Mouse (Mus musculus) olfactory bulb, adult 2 months (tissue): ENCODE measurements at regions not wholly inside any gene's neighbourhood (a gene's known extent, or its start where the extent isn't known, plus 50 kb on each side); places are given as distances from the start of the nearest gene placed in this dataset.

Experiments used
- H3K27ac ChIP-seq: fragments of 200-500 bp; 2 replicates; pipeline ENCODE4 v1.5.1; 2012; ENCODE audit warnings: low read depth, low read length; ENCODE audit not compliant: insufficient read depth
- H3K4me1 ChIP-seq: fragments of 200-500 bp; 2 replicates; pipeline ENCODE4 v1.6.1; 2012; ENCODE audit warnings: low read length; ENCODE audit not compliant: control insufficient read depth, insufficient read depth
- H3K4me3 ChIP-seq: fragments of 200-500 bp; 2 replicates; pipeline ENCODE4 v1.5.1; 2012; ENCODE audit warnings: mild to moderate bottlenecking, low read depth, low read length, moderate library complexity; ENCODE audit not compliant: insufficient read depth
- CTCF ChIP-seq: fragments of 200-500 bp; IDR thresholded peaks from 2 replicates; pipeline ENCODE4 v1.5.1; 2012; ENCODE audit warnings: low read depth, mild to moderate bottlenecking, low read length, moderate library complexity; ENCODE audit not compliant: insufficient read depth
- POLR2A ChIP-seq: fragments of 200-500 bp; IDR thresholded peaks from 2 replicates; pipeline ENCODE4 v1.6.1; 2012; ENCODE audit warnings: mild to moderate bottlenecking, low read depth, low read length, moderate library complexity; ENCODE audit not compliant: insufficient read depth
- WGBS: fragments of 180-500 bp; shearing (Covaris S2); methylation state at CpG from one replicate; pipeline ENCODE4 v1.1.7; 2018; 5-methylcytosine and 5-hydroxymethylcytosine counted together

DNA sequence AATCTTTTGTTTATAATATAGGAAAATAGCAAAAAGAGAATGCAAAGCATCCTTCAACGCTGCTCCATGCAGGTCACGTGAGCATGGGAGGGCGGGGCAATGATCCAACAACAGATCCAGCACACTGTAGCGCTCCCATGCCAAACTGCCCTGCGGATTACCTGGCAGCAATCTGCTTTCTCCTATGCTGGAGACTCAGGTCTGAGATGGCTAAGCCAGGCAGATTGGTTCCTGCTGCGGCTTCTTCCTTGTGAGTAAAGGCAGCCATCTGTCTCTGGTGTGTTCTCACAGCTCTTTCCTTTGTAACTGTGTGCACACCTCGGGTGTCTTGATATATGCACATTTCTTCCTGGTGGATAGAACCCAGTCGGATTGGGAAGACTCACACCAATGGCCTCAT lies 254.5 kb upstream of the Mad2l1 start:
- Histone ChIP-seq H3K4me3 (no peak overlapping the region), H3K27ac (no peak overlapping the region), H3K4me1 (no peaks in the 10 kb centered on the region)
- 93% methylated on average over 8 of the region's 8 CpGs for WGBS
- no peak for TF ChIP-seq POLR2A
- no peak for TF ChIP-seq CTCF

DNA sequence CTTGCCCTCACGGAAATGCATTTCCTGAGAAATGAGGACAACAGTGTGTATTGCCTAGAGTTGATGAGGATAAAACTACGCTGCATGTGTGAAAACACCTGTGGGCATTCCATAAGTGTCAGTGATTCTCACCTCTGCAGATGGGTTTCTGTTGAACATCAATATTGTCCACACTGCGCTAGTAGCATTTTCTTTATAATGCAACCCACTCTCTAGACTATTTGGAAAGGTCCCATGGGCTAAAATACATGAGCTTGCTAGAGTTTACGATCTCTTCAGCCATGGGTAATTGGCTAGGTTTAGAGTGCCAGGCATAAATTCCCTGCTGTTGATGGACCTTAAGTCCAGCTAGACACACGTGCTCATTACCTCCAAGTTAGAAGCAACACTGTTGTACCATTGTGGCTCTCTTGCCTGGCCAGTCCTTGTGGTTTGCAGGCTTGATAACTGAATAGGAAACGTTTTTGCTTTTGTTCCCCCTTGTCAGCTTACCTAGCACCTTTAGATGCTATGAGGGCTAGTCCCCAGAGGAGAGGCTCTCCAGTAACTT lies 252.5 kb upstream of the Mad2l1 start:
- H3K4me3 ChIP-seq = no peak overlapping the region
- TF ChIP-seq CTCF = no peak
- TF ChIP-seq POLR2A = no peak
- WGBS = 82% methylated on average over 6 of the region's 6 CpGs

DNA sequence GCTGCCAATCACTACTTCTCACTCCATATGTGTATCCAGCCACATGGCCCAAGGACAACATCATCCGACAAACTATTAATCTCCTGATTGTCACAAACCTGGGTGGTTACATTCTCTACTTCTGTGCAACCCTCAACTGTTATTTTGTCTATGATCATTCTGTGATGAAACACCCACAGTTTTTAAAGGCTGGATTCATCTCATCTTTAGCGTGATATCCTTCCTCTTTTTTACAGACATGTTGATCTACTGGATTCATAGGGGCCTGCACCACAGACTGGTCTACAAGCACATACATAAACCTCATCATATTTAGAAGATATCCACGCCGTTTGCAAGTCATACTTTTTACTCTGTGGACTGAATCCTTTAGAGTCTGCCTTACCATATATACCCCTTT lies 251.7 kb upstream of the Mad2l1 start:
- Histone ChIP-seq H3K4me3 (no peak overlapping the region), H3K27ac (no peak overlapping the region), H3K4me1 (no peaks in the 10 kb centered on the region)
- 96% methylated on average over 4 of the region's 4 CpGs for WGBS
- TF ChIP-seq POLR2A = no peak
- TF ChIP-seq CTCF = no peak

More for the DNA sequence above, 252.5 kb upstream of the Mad2l1 start:
- H3K4me1 ChIP-seq = no peaks in the 10 kb centered on the region
- no peak overlapping the region for H3K27ac ChIP-seq

DNA sequence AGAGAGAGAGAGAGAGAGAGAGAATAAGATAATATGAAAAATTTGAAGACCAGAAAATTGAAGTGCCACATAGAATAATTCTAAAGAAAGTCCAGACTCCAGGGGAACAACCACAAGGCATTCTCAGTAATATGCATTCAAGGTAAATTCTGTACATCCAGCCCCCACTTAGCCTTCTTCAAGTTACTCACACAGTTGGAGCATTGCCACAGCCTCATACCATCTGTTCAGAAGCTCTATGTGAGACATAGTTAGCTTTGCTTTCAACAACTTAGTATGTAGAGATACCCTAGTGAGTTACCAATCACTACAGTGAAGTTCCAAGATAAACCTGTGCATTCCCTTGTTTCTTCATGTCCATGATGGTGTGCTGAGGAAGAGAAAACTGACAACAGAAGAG lies 247.6 kb upstream of the Mad2l1 start:
- no peak for TF ChIP-seq CTCF
- no peak for TF ChIP-seq POLR2A
- Histone ChIP-seq H3K4me1 (no peaks in the 10 kb centered on the region), H3K27ac (no peak overlapping the region), H3K4me3 (no peak overlapping the region)

DNA sequence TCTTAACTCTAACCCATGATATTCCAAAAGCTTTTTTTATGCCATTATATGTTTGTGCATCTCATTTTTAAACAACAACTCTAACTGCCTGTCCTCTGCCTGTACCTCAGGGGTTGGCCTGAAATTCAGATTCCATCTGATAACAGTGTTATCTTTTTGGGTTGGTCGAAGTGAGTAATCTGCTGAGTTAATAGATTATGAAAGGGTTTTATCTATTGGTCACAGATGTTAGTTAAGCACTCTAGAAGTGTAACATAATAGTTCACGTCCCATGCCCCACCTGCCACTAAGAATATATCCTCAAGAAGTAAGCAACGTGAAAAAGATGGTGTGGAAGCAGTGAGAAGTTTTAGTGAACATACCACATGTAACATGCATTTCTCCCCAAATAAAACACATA lies 246.0 kb upstream of the Mad2l1 start:
- H3K4me1 ChIP-seq = no peaks in the 10 kb centered on the region
- H3K4me3 ChIP-seq = no peak overlapping the region
- TF ChIP-seq POLR2A (no peak), CTCF (no peak)
- 84% methylated on average over 3 of the region's 3 CpGs for WGBS
- no peak overlapping the region for H3K27ac ChIP-seq

DNA sequence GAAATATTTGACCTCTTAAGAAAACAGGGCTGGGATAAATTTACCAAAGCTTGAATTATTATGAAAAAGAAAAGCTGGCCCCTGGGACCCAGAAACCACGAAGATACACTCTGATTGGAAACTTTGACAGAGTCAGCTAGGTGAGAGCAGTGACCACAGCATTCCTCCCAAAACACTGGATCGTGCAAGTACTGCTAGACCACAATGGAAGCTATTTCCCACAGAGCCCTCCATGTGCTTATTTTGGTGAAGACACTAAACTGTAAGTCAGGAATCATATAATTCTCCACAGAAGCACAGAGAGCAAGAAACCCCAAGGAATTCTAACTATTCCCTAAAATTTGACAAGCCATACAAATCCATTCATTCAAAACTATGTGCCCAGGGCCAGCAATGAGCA lies 243.6 kb upstream of the Mad2l1 start:
- Histone ChIP-seq H3K4me1 (no peaks in the 10 kb centered on the region), H3K4me3 (no peak overlapping the region), H3K27ac (no peak overlapping the region)
- 83% methylated on average over 2 of the region's 2 CpGs for WGBS
- TF ChIP-seq CTCF (no peak), POLR2A (no peak)

DNA sequence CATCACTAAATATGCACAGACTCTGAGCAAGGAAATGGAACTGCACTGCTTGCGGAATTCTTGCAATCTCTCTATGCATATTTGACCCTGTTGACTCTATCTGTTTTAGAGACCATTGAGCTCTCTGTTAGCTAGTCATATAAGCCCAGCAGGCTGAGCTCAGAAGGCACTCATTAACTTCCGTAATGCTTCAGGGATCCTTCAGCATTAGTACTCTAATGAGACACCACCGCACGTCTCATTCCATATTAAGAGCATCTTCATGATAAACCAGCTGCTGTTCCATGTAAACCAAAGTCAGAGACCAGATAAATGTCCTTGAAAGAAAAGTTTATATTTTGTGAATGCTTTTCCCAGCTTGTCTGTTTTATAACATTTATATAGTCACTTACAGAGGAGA lies 237.1 kb upstream of the Mad2l1 start:
- H3K4me3 ChIP-seq = no peak overlapping the region
- 76% methylated on average over 4 of the region's 4 CpGs for WGBS
- H3K27ac ChIP-seq = no peak overlapping the region
- no peaks in the 10 kb centered on the region for H3K4me1 ChIP-seq
- TF ChIP-seq CTCF (no peak), POLR2A (no peak)

DNA sequence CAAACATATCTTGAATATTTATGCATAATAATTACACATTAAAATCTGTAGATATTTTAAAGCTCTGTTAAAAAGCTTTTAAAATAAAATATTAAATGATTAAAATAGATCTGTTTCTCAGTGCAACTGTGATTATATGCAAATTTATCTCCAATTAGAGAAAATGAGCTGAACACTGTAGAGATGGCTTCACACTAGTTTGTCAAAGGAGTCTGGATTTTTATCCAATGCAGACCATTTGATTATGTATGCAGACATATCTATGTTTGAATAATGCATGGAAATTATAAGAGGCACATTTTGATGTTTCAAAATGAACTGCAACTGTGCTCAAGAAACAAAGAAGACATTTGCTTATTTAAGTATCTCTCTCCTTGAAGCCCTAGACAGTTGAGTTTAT lies 235.0 kb upstream of the Mad2l1 start:
- no peak for TF ChIP-seq POLR2A
- no peak for TF ChIP-seq CTCF
- Histone ChIP-seq H3K4me3 (no peak overlapping the region), H3K4me1 (no peaks in the 10 kb centered on the region), H3K27ac (no peak overlapping the region)

DNA sequence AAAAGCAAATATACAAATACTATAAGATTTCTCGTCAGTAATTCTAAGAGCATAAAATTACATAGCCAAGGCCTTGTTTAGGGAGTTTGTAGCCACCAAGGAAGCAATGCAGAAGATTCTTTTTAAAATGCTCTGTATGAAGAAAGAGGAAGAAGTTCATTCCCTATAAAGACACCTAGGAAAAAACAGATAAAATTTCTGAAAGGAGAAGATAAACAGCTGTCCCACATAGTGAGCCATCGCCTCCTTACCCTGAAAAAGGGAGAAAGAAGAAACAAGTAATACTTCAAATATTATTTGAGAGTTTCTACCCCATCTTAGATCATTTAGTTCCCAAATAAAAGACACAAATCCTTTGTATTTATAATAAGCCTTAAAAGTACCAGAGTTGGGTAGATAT lies 190.3 kb upstream of the Mad2l1 start:
- Histone ChIP-seq H3K4me1 (no peaks in the 10 kb centered on the region), H3K4me3 (no peak overlapping the region), H3K27ac (no peak overlapping the region)
- TF ChIP-seq CTCF = no peak
- TF ChIP-seq POLR2A = no peak
- WGBS = 84% methylated on average over 2 of the region's 2 CpGs

DNA sequence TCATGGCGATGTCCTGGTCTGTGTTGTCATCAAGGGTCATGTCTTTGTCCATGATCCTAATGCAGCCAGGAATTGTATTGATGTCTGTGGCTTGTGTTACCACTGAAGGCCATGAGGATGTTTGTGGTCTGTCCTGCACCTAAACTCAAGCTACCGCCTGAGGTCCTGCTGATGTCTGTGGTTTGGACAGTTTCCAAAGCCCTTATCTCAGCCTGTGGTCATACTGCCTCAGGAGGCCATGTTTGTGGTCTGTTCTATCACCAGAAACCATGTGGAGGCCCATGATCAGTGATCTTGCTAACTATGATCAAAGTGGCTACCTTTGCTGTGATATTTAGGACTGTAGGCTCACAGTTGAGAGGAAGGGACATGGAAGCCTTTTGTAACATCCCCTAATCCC lies 187.8 kb upstream of the Mad2l1 start:
- WGBS = 98% methylated on average over 2 of the region's 2 CpGs
- TF ChIP-seq CTCF (no peak), POLR2A (no peak)
- Histone ChIP-seq H3K4me1 (no peaks in the 10 kb centered on the region), H3K4me3 (no peak overlapping the region), H3K27ac (no peak overlapping the region)
